Mouse (Mus musculus) neutrophil, adult 59 days (primary cell): ENCODE results near the gene Cops9. TPM values are rescaled to one million over a fixed set of nuclear protein-coding genes. Genes with fewer than 3 reads are reported as not detected.

Source experiments
- total RNA-seq, 2 experiments: library from RNA; stranded (reverse); gene quantifications; 1 replicate in 1 of 2; 2 replicates in 1 of 2; pipeline ENCODE4 v1.2.4; 2023

Gene Cops9
- 100 to 1,000 TPM; 117 to 121 TPM for total RNA-seq

DNA sequence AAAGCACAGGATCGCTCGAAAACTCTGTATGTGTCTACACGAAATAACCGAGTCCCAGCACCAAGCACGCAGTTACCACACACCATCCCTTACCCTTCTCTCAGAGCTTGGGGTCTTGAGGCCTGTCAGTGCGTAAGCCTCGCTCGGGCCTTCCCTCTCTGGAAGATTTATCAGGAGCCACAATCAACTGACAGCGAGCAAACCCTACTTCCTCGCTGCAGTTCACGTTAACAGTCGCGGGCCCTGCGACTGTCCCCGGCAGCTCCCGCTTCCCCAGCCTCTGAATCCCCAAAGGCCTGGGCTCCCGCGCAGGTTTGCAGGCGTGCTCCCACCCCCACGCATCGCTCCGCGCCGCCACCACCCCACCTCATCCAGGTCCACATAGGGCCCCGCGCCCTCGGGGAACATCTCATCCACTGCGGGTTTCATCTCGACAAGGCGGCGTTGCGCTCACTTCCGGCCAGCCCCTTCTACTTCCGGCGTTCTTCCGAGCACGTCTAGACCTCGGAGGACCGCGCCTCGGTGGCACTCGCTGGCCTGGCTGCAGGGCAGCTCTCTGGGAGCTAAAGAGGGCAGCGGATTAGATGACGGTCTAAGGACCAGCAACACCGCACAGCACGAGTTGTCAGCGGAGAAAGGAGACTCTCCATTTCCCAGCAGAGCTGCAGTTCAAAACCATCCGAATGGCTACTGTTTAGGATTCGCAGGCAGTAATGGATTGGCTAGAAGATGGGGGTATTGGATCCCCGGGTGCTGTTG, at the start of gene Cops9:
TSS of gene Cops9 (minus strand) at position 472 of the 759 bp plus-strand sequence.

DNA sequence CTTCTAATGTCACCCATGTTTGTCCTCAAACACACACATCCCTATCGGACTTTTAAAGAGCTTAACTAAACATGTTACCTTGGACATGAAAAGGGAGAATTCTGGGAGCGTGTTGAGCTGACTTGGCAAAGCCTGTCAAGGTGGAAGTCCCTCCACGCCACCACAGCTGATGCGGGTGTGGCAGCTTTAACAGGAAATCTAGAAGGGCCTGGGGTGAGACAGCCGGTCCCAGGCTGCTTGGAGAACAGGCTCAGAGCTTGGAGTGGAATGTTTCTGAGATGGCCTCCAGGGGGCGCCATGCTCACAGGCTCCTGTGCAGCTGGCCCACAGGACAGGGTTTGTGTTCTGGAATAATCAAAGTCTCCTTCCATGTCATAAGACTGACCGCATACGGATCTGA, 6.9 kb upstream of the Cops9 start, which contains the start of gene Otos:
TSS of gene Otos (minus strand) at position 169 of the 400 bp plus-strand sequence.

DNA sequence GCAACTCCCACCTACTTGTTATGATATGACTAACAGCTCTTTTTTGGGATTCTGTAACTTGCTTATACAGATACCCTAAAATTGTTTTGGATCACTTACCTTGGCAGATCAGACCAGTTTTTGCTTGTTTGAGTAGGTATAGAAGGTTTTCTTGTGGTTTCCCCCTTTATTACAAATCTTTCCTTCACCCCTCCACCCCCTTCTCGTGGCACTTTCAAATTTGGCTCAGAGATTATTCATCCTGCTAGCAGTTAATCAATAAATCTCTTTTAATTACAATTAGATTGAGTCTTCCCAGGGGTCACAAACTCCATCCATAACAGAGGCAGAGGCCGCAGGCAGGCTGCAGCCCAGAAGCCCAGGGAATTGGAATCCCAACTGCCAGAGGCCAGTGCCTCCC, 24.3 kb downstream of the Cops9 start, which contains the start of gene Olfr12:
TSS of gene Olfr12 (plus strand) at position 301 of the 400 bp plus-strand sequence.

DNA sequence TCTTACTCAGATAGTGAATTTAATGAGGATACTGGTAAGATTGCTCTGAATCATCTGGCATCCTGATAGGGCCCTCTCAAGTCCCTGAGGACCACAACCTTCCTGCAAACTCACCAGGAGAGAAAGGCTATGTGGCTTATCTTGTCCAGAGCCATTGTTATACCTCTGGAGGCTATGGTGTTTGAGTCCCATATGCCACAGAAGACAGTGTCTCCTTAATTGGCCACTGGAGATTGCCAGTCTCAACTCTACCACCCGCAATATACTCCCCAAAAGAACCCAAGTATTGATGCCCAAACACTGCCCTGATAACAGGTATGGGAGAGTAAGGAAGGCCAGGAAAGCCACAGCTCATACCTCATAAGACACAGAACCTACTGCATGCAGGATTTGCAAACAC, 36.3 kb downstream of the Cops9 start, which contains the start of gene Olfr1410:
TSS of gene Olfr1410 (plus strand) at position 301 of the 400 bp plus-strand sequence.

DNA sequence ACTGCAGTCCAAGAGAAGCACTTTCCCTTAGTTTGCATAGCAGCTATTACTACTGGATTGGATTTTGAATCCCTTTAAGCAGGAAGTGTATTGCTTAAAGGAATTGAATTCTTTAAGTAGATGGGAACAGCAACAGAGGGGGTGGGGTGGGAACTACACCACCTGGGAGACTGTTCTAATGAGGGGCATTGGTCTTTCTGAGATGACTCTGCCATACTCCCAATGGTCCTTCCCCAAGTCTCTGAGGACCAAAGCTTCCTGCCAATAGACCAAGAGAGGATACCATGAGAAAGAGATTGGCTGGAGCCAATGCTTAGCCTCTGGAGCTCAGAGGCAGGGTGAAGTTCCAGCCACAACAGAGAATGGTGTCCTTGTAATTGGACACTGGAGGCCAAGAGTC, 47.7 kb downstream of the Cops9 start, which contains the start of gene Olfr1411:
TSS of gene Olfr1411 (plus strand) at position 301 of the 400 bp plus-strand sequence.

Other genes with a start within 250 kb of the Cops9 start
- 10 to 100 TPM; 56.8 to 85.1 TPM for gene Ndufa10, start 168.1 kb downstream of the Cops9 start, total RNA-seq
- gene Olfr1416, start 156.9 kb downstream of the Cops9 start, total RNA-seq: not detected
- gene Olfr1415, start 145.9 kb downstream of the Cops9 start, total RNA-seq: not detected
- gene Olfr1414, start 123.3 kb downstream of the Cops9 start, total RNA-seq: not detected
- not detected for gene Olfr1413, start 70.7 kb downstream of the Cops9 start, total RNA-seq
- gene Olfr1412, start 56.2 kb downstream of the Cops9 start, total RNA-seq: not detected
- gene Olfr1411, start 47.6 kb downstream of the Cops9 start, total RNA-seq: not detected
- not detected for gene Olfr1410, start 36.2 kb downstream of the Cops9 start, total RNA-seq
- not detected for gene Olfr12, start 24.2 kb downstream of the Cops9 start, total RNA-seq
- 1 to 10 TPM; 5.0 to 5.6 TPM for gene Otos, start 6.9 kb upstream of the Cops9 start, total RNA-seq
- gene Gpc1, start 189.7 kb upstream of the Cops9 start, total RNA-seq: 10 to 100 TPM; 34.0 TPM